Mouse (Mus musculus) layer of hippocampus, postnatal 36 days (tissue): ENCODE measurements at regions not wholly inside any gene's neighbourhood (a gene's known extent, or its start where the extent isn't known, plus 50 kb on each side); places are given as distances from the start of the nearest gene placed in this dataset.
"Not testable (repeated sequence)": the region's sequence is repeated elsewhere in the genome, so short reads cannot be mapped to it uniquely, and the experiment has no call there.

ENCODE experiments used
- DNase-seq, 2 experiments: peaks; one replicate each; pipeline ENCODE4 v3.0.0; 2022

- DNase-seq = no peak
Observed at GRCm38 (mm10) chr6:3911284-3911683, 77.4 kb downstream of the Tfpi2 start.

GRCm38 (mm10) chr6:3904704-3905103 is 84.0 kb downstream of the Tfpi2 start:
- no peak for DNase-seq

GRCm38 (mm10) chr6:3875816-3876215 is 111.3 kb upstream of the Calcr start:
- DNase-seq = not testable (repeated sequence)

- DNase-seq = not testable (repeated sequence)
Observed at GRCm38 (mm10) chr6:3874826-3875225, 110.3 kb upstream of the Calcr start.

GRCm38 (mm10) chr6:3861046-3861445 is 96.5 kb upstream of the Calcr start:
- DNase-seq = peak; percentile 46 to 48

GRCm38 (mm10) chr6:3860587-3860975 is 96.1 kb upstream of the Calcr start:
- no peak for DNase-seq

- no peak for DNase-seq
Observed at GRCm38 (mm10) chr6:3859942-3860586, 95.5 kb upstream of the Calcr start.

GRCm38 (mm10) chr6:3850146-3850545 is 85.6 kb upstream of the Calcr start:
- no peak for DNase-seq
